Mouse (Mus musculus) megakaryocyte, embryonic 14.5 days (primary cell): ENCODE results near the gene Fhl2.

Experiments
- FLI1 ChIP-seq: IDR thresholded peaks from 2 replicates; pipeline ENCODE4 v1.6.1; 2012; ENCODE audit warnings: low read length, inconsistent platforms, mixed read lengths
- GATA1 ChIP-seq: IDR thresholded peaks from 3 replicates; pipeline ENCODE4 v1.6.1; 2012; ENCODE audit warnings: mixed read lengths, low read length, inconsistent platforms, borderline replicate concordance

- no peak for TF ChIP-seq GATA1
- no peak for TF ChIP-seq FLI1
Measured at GRCm38 (mm10) chr1:43124726-43125125, 72.1 kb downstream of the Fhl2 start.
